Mouse (Mus musculus) limb, embryonic 12.5 days (tissue): ENCODE data around the gene Bach2. TPM values are rescaled to one million over a fixed set of nuclear protein-coding genes. Genes with fewer than 3 reads are reported as not detected.

Source experiments
- ATAC-seq: fragments of 200-750 bp; cut with Nextera tagmentation; 2 replicates; pipeline ENCODE4 v1.8.0; 2017; ENCODE audit warnings: low read depth, moderate TSS enrichment; ENCODE audit not compliant: insufficient number of reproducible peaks, insufficient read depth, low FRiP score, low TSS enrichment
- H3K27ac ChIP-seq: fragments of 300-500 bp; sonication (generic); 2 replicates; pipeline ENCODE4 v1.5.1; 2016; ENCODE audit warnings: mild to moderate bottlenecking, moderate library complexity
- H3K27me3 ChIP-seq: fragments of 300-500 bp; sonication (generic); 2 replicates; pipeline ENCODE4 v1.6.1; 2016; ENCODE audit warnings: mild to moderate bottlenecking, moderate library complexity
- H3K36me3 ChIP-seq: fragments of 300-500 bp; sonication (generic); 2 replicates; pipeline ENCODE4 v1.6.1; 2016; ENCODE audit warnings: mild to moderate bottlenecking, moderate library complexity
- H3K4me1 ChIP-seq: fragments of 300-500 bp; sonication (generic); replicated peaks from 2 replicates; pipeline ENCODE4 v1.6.1; 2016
- H3K4me2 ChIP-seq: fragments of 300-500 bp; sonication (generic); 2 replicates; pipeline ENCODE4 v1.6.1; 2016; ENCODE audit warnings: mild to moderate bottlenecking, moderate library complexity
- H3K4me3 ChIP-seq: fragments of 300-500 bp; sonication (generic); replicated peaks from 2 replicates; pipeline ENCODE4 v1.5.1; 2016; ENCODE audit warnings: mild to moderate bottlenecking
- H3K9ac ChIP-seq: fragments of 300-500 bp; sonication (generic); replicated peaks from 2 replicates; pipeline ENCODE4 v1.6.1; 2016; ENCODE audit warnings: mild to moderate bottlenecking, moderate library complexity
- H3K9me3 ChIP-seq: fragments of 300-500 bp; sonication (generic); 2 replicates; pipeline ENCODE4 v1.6.1; 2016; ENCODE audit warnings: mild to moderate bottlenecking, moderate library complexity
- WGBS: fragments of 180-500 bp; shearing (Covaris S2); methylation state at CpG from one replicate; pipeline ENCODE4 v1.1.7; 2016; 5-methylcytosine and 5-hydroxymethylcytosine counted together
- polyA plus RNA-seq: library from polyadenylated mRNA; unstranded; fragments of >200 nt; fragmentation: Nextera tagmentation; extraction: Ambion mirVana; gene quantifications from 2 replicates; pipeline ENCODE4 v1.2.1, GENCODE M21; 2016

Gene Bach2
- polyA plus RNA-seq, 1 experiment from 2014 or later: 14.5 TPM

DNA sequence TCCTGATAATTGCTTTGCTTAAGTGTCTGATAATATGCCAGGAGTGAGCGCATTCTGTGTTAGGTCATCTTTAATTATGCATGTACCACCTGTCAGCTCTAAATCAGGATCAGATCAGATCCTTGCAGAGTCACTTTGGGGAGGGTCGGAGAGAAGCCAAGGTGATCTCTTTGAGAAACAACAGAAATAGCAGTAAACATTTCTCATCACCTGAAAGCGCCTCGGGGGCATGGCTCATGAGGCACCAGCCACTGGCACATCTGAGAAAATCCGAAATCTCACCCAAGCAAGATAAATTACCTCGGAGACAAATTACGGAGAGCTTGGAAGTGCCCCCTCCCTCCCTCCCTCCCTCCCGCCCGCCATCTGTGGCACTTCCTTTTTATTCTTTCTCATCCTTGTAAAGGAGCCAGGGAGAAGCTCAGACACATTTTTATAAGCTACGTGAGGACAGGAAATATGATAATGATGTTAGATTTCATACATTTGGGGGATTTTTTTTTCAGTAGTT lies 193.7 kb downstream of the Bach2 start:
- no peak for ATAC-seq
- Histone ChIP-seq H3K4me2 (no peak overlapping the region), H3K4me1 (peaks cover 33% of the 10 kb centered on the region), H3K27me3 (no peaks in the 10 kb centered on the region), H3K36me3 (no peaks in the 10 kb centered on the region), H3K27ac (no peak overlapping the region), H3K9ac (no peak overlapping the region), H3K9me3 (no peaks in the 10 kb centered on the region), H3K4me3 (no peak overlapping the region)
- 37% methylated on average over 10 of the region's 10 CpGs for WGBS

DNA sequence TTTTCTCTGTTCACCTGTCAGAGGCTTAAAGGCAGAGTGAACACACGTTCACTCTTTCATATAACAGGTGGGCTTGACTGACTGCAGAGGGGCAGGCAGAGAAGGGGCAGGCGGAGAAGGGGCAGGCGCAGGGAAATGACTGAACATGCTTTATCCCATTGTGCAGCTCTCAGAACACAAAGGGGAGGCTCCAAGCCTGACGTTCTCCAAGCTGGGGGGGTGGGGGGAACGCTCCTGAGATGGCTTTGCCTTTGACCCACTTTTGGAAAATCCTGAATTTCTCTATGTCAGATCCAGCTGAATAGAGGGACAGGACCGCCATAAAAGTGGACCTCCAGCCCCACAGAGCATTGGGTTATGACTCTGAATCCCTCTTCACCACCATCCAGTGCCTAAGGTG lies 194.3 kb downstream of the Bach2 start:
- Histone ChIP-seq H3K4me2 (no peak overlapping the region), H3K27me3 (no peaks in the 10 kb centered on the region), H3K4me1 (peaks cover 33% of the 10 kb centered on the region), H3K9ac (no peak overlapping the region), H3K9me3 (no peaks in the 10 kb centered on the region), H3K36me3 (no peaks in the 10 kb centered on the region), H3K4me3 (no peak overlapping the region), H3K27ac (no peak overlapping the region)
- no peak for ATAC-seq
- 74% methylated on average over 6 of the region's 6 CpGs for WGBS

DNA sequence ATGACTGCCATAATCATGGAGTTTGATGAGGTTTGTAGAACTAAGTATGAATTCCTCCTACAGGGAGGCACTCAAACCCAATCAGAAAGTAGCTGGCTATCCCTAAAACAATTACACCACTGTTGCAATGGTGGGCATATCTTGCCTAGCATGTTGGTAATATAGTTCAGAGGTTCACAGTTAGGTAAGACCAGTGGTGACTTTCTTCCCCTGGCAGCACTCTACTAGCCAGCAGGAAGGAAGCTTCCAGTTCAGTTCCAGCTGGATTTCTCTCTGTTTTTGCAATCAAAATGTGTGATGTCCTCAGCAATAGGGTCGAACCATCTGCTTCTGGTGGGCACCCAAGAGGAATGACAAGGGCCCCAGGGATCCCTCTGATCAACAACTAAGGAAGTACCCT lies 196.0 kb downstream of the Bach2 start:
- H3K4me3 ChIP-seq: no peak overlapping the region
- 78% methylated on average over 1 of the region's 1 CpGs for WGBS

DNA sequence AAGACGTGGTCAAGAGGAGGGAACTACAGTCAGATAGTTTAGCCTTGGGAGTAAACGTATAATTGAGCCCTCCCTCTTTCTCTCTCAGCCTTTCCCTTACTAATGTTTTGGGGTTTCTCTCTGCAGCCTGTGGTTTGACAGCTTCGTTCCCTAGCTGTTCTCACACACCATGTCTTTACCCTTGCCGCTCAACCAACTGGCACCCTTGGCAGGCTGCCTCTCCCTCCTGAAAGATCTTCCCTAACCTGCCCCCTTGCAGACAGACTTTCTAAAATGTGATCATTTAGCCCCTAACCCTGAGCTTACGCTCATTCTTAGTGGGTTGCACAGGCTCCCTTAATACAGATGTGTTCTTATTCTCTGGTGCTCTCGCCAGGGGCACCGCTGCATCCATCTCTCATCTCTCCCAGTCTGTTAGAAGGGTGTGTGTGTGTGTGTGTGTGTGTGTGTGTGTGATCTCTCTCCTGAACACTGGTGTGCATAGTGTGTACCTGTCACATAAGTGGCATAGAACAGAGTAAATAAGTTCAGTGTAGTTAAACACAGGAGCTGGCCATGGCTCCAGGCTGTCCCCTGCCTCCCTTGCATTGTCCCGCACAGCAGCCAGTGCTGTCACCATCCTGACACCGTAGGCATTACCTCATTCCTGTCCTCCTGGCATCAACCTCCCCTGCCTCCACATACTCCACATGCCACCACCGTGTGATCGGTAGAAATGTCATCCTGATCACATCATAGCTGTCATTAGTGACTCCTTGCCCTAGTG lies 201.6 kb downstream of the Bach2 start:
- Histone ChIP-seq H3K27me3 (no peaks in the 10 kb centered on the region), H3K27ac (no peak overlapping the region), H3K9me3 (no peaks in the 10 kb centered on the region), H3K4me2 (no peak overlapping the region), H3K9ac (no peak overlapping the region), H3K36me3 (no peaks in the 10 kb centered on the region), H3K4me1 (no peaks in the 10 kb centered on the region), H3K4me3 (no peak overlapping the region)
- no peak for ATAC-seq
- WGBS: 88% methylated on average over 11 of the region's 11 CpGs

More for the DNA sequence above, 196.0 kb downstream of the Bach2 start:
- no peak overlapping the region for H3K9ac ChIP-seq
- H3K36me3 ChIP-seq: no peaks in the 10 kb centered on the region
- no peak overlapping the region for H3K27ac ChIP-seq
- H3K4me1 ChIP-seq: peaks cover 28% of the 10 kb centered on the region
- no peak overlapping the region for H3K4me2 ChIP-seq
- ATAC-seq: no peak
- H3K27me3 ChIP-seq: no peaks in the 10 kb centered on the region
- no peaks in the 10 kb centered on the region for H3K9me3 ChIP-seq

DNA sequence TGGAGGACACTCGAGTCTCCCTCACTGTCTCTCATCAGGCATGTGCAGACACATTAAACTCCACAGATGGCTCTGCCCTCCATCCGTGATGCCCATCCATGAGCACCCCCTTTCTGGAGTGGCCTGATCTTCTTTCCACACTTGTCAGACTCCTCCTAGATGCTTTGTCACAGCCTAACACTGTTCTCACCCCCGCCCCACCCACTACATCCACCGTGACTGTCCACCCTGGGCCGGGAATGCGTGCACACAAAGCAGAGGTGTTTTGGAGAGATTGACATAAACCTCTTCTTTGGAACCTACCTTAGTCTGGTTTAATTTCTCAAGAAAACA lies 202.1 kb downstream of the Bach2 start:
- Histone ChIP-seq H3K27me3 (no peaks in the 10 kb centered on the region), H3K9ac (no peak overlapping the region), H3K36me3 (no peaks in the 10 kb centered on the region), H3K4me3 (no peak overlapping the region), H3K27ac (no peak overlapping the region), H3K9me3 (no peaks in the 10 kb centered on the region), H3K4me2 (no peak overlapping the region), H3K4me1 (no peaks in the 10 kb centered on the region)
- WGBS: 87% methylated on average over 6 of the region's 6 CpGs
- ATAC-seq: no peak

DNA sequence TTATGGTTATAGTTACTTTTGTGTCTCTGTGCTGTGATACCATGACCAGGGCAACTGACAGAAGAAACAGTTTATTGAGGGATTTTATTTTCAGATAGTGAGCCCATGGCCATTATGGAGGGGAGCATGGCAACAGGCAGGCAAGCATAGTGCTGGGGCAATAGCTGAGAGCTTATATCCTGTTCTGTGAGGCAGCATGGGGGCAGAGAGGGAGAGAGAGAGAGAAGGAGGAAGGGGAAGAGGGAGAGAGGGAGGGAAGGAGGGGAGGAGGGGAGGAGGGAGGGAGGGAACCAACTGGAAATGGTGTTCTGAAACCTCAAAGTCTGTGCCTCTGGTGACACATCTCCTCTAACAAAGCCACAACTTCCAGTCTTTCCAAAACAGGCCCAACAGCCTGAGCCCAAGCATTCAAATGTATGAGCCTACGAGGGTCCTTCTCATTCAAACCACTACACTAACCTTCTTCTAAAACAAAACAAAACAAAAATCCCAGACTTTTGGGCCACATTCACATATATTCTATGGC lies 206.1 kb downstream of the Bach2 start:
- no peak for ATAC-seq
- H3K27ac ChIP-seq: no peak overlapping the region
- WGBS: 91% methylated on average over 1 of the region's 1 CpGs

DNA sequence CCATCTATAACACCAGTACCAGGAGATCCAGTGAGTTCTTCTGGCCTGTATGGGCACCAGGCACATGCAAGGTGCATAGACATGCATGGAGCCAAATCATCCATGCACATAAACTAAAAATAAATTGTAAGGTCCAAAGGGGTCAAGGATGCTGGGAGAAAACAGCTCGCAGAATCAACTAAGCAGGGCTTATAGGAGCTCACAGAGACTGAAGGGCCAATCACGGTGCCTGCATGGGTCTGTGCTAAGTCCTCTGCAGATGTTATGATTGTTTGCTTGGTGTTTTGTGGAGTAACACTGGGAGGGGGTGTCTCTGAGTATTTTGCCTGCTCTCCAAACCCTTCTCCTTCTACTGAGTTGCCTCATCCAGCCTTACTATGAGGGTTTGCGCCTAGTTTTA lies 209.2 kb downstream of the Bach2 start:
- Histone ChIP-seq H3K9me3 (no peaks in the 10 kb centered on the region), H3K4me1 (no peaks in the 10 kb centered on the region), H3K36me3 (no peaks in the 10 kb centered on the region), H3K27ac (no peak overlapping the region), H3K9ac (no peak overlapping the region), H3K27me3 (no peaks in the 10 kb centered on the region), H3K4me2 (no peak overlapping the region), H3K4me3 (no peak overlapping the region)
- ATAC-seq: no peak
- WGBS: 91% methylated on average over 3 of the region's 3 CpGs

More for the DNA sequence above, 206.1 kb downstream of the Bach2 start:
- no peak overlapping the region for H3K9ac ChIP-seq
- H3K36me3 ChIP-seq: no peaks in the 10 kb centered on the region
- no peaks in the 10 kb centered on the region for H3K4me1 ChIP-seq
- no peak overlapping the region for H3K4me2 ChIP-seq
- no peaks in the 10 kb centered on the region for H3K27me3 ChIP-seq
- H3K9me3 ChIP-seq: no peaks in the 10 kb centered on the region
- no peak overlapping the region for H3K4me3 ChIP-seq

DNA sequence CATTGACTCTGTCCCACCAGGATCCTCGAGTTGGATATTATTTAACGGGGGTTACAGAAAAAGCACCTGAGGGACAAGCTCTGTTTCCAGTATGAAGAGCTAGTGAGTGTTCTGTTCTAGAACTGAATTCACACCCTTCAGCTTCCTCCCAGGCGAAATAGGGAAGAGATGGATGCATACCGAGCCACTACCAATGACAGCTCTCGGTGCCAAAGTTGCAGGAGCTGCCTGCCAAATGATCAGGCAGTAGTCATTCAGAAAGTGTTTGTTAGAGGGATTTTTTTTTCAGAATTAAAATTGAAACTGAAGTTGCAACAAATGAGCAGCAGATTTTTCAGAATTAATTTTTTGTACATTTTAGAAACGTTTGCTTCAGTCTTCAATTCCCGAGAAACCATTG lies 223.4 kb downstream of the Bach2 start:
- ATAC-seq: no peak
- Histone ChIP-seq H3K27ac (no peak overlapping the region), H3K4me3 (no peak overlapping the region), H3K4me2 (no peak overlapping the region), H3K4me1 (no peaks in the 10 kb centered on the region), H3K9me3 (0 out of 2 replicates have a peak, but pooled peaks cover 8% of the 10 kb centered on the region), H3K9ac (no peak overlapping the region), H3K36me3 (no peaks in the 10 kb centered on the region), H3K27me3 (no peaks in the 10 kb centered on the region)
- WGBS: 85% methylated on average over 7 of the region's 7 CpGs

DNA sequence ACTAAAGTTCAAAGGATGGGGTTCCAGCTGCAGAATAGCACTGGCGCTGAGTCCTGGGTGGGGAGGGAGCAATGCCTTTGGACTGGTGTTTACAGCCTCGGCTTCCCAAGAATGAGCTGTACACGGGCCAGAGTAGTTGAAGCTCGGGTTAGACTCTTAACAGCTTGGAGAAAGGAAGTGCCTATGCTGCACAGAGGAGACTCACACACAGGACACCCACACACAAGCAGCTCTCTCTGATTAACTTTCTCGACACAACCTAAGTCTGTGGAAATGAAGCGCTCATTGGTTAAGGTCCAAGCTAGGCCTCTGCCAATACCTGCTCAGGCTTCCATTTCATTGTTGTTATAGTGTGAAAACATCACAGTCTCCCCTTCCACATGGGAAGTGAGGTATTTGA lies 224.5 kb downstream of the Bach2 start:
- no peaks in the 10 kb centered on the region for H3K27me3 ChIP-seq
- no peak overlapping the region for H3K9ac ChIP-seq
- 0 out of 2 replicates have a peak, but pooled peaks cover 8% of the 10 kb centered on the region for H3K9me3 ChIP-seq
- no peak overlapping the region for H3K27ac ChIP-seq
- ATAC-seq: no peak
- no peak overlapping the region for H3K4me3 ChIP-seq
- H3K4me2 ChIP-seq: no peak overlapping the region
- no peaks in the 10 kb centered on the region for H3K4me1 ChIP-seq
- no peaks in the 10 kb centered on the region for H3K36me3 ChIP-seq
- 88% methylated on average over 6 of the region's 6 CpGs for WGBS

DNA sequence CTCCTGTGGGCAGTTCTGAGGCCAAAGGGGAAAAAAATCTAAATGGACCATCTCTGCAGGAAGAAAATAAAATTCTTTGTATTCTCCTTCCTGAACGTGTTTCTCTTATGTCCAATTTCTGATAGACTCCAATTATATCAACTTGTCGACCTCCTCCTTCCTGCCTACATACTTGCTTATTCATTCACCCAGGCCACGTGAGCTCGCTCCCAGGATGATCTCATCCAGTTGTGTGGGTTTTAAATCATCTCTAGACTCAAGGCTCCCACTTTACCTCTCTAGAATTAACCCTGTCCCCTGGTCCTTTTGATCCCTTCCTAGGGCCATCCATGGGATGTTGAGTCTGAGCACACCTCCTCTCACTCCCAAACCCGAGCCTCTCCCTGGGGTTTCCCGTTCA lies 225.9 kb downstream of the Bach2 start:
- WGBS: 68% methylated on average over 6 of the region's 6 CpGs
- H3K4me3 ChIP-seq: no peak overlapping the region
- no peaks in the 10 kb centered on the region for H3K27me3 ChIP-seq
- no peaks in the 10 kb centered on the region for H3K36me3 ChIP-seq
- no peak for ATAC-seq
- H3K9ac ChIP-seq: no peak overlapping the region
- no peaks in the 10 kb centered on the region for H3K4me1 ChIP-seq
- no peak overlapping the region for H3K27ac ChIP-seq
- no peak overlapping the region for H3K4me2 ChIP-seq
- H3K9me3 ChIP-seq: peaks cover 3% of the 10 kb centered on the region

DNA sequence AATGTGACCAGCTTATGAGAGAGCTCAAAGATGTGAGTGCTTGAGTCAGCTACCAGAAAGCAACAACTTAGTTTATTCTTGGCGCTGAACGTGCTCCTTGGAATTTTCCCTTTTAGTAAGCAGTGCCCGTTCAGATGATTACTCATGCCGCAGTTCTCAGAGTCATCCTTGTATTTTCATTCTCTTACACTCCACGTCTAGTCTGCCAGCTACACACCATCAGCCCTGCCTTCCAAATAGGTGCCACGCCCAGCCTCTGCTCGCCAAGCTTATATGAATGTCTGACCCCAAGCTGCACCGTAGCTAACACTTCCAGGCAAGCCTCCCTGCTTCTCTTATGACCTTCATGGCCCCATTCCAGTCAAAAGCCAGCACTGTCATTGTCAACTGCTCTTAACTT lies 227.4 kb downstream of the Bach2 start:
- Histone ChIP-seq H3K4me2 (no peak overlapping the region), H3K9ac (no peak overlapping the region), H3K36me3 (no peaks in the 10 kb centered on the region), H3K4me1 (no peaks in the 10 kb centered on the region), H3K27ac (no peak overlapping the region), H3K4me3 (no peak overlapping the region), H3K27me3 (no peaks in the 10 kb centered on the region), H3K9me3 (peaks cover 6% of the 10 kb centered on the region)
- 91% methylated on average over 8 of the region's 8 CpGs for WGBS
- no peak for ATAC-seq
